Mouse (Mus musculus) kidney, adult 2 months (tissue): ENCODE results near the gene Tmem178b.

ENCODE experiments used
- CTCF ChIP-seq: fragments of 200-500 bp; conservative IDR thresholded peaks from 2 replicates; pipeline ENCODE4 v1.5.1; 2011; ENCODE audit warnings: low read depth, mild to moderate bottlenecking, control low read depth, low read length, moderate library complexity, mixed read lengths; ENCODE audit not compliant: insufficient read depth, insufficient read length
- POLR2A ChIP-seq: fragments of 200-500 bp; IDR thresholded peaks from one replicate; pipeline ENCODE4 v1.6.1; 2011; ENCODE audit warnings: low read depth, low read length, control low read depth

GRCm38 (mm10) chr6:40052593-40052992, 179.5 kb downstream of the Tmem178b start:
- TF ChIP-seq POLR2A (no peak), CTCF (no peak)
